Comparison of ENCODE assay signal across 25 mouse cellular contexts in genomic region chr1:166994266-166994665, GRCm38 (mm10). TPM values are rescaled to one million over a fixed set of nuclear protein-coding genes. Genes with fewer than 3 reads are reported as not detected.
DNase-seq lines count a peak whose midpoint lies in the region; ATAC-seq lines count a peak whose summit lies in the region.
"Had no signal": no experiment of that assay in that cellular context is flagged by ENCODE, and none has a peak within 500 bp of the region (broad histone marks: within the 10 kb centered on the region; RNA-seq: fewer than 3 reads in every experiment).

No protein-coding gene starts in this region.

- no peaks in the 10 kb centered on the region for H3K36me3 ChIP-seq in midbrain, embryonic 11.5 days (ENCODE audit: control insufficient read depth, insufficient read depth, low read length)
- H3K36me3 ChIP-seq in midbrain, embryonic 13.5 days, result no peaks in the 10 kb centered on the region
- H3K36me3 ChIP-seq: embryonic facial prominence, embryonic 12.5 days; embryonic facial prominence, embryonic 15.5 days; G1E; heart, embryonic 10.5 days; heart, embryonic 13.5 days; hindbrain, embryonic 12.5 days; hindbrain, embryonic 15.5 days had no signal

- H3K27me3 ChIP-seq in midbrain, embryonic 11.5 days (ENCODE audit: control insufficient read depth, insufficient read depth, low read length), result no peaks in the 10 kb centered on the region
- H3K27me3 ChIP-seq in midbrain, embryonic 13.5 days, result no peaks in the 10 kb centered on the region
- H3K27me3 ChIP-seq: embryonic facial prominence, embryonic 12.5 days; embryonic facial prominence, embryonic 15.5 days; hindbrain, embryonic 12.5 days; hindbrain, embryonic 15.5 days had no signal

- no peak for ATAC-seq in midbrain, embryonic 11.5 days (ENCODE audit: low FRiP score)
- ATAC-seq in midbrain, embryonic 13.5 days, result no peak
- ATAC-seq: forebrain, embryonic 14.5 days; forebrain, postnatal 0 days; intestine, postnatal 0 days had no signal

- peak; percentile 44 for DNase-seq in embryo, embryonic 11 days
- DNase-seq in embryo, embryonic 10 days (ENCODE audit: low spot score), result no peak
- peak; percentile 35 for DNase-seq in midbrain, embryonic 11.5 days (ENCODE audit: low spot score, missing footprints)
- peak; percentile 35 for DNase-seq in forelimb bud, embryonic 11.5 days (ENCODE audit: low read depth, low spot score)
- no peak for DNase-seq in retina, embryonic 14.5 days (ENCODE audit: low spot score)
- DNase-seq: adrenal gland, adult 2 months; adrenal gland, postnatal 14 days; B cell, adult 2 months; cerebellum, adult 11 months; cerebellum, adult 2 months; cerebellum, adult 9-11 months; cerebellum, postnatal 25 days; forebrain, postnatal 0 days; gastrocnemius, postnatal 25 days had no signal

- H3K27ac ChIP-seq in midbrain, embryonic 11.5 days (ENCODE audit: low read depth, low read length), result no peak overlapping the region
- H3K27ac ChIP-seq in midbrain, embryonic 13.5 days, result no peak overlapping the region
- H3K27ac ChIP-seq: embryonic facial prominence, embryonic 12.5 days; embryonic facial prominence, embryonic 15.5 days; heart, adult 2 months; heart, embryonic 10.5 days; heart, embryonic 13.5 days; hindbrain, embryonic 12.5 days; hindbrain, embryonic 15.5 days had no signal

- H3K4me2 ChIP-seq in midbrain, embryonic 11.5 days, result no peak overlapping the region
- no peak overlapping the region for H3K4me2 ChIP-seq in midbrain, embryonic 13.5 days (replicated peaks)
- H3K4me2 ChIP-seq: embryonic facial prominence, embryonic 12.5 days; embryonic facial prominence, embryonic 15.5 days; heart, embryonic 13.5 days; hindbrain, embryonic 12.5 days; hindbrain, embryonic 15.5 days had no signal

- H3K4me1 ChIP-seq in midbrain, embryonic 11.5 days (ENCODE audit: control insufficient read depth, insufficient read depth, low read length), result no peaks in the 10 kb centered on the region
- H3K4me1 ChIP-seq in midbrain, embryonic 13.5 days (replicated peaks), result no peaks in the 10 kb centered on the region
- H3K4me1 ChIP-seq: embryonic facial prominence, embryonic 12.5 days; embryonic facial prominence, embryonic 15.5 days; hindbrain, embryonic 12.5 days; hindbrain, embryonic 15.5 days had no signal

- WGBS in midbrain, embryonic 11.5 days, result 74% methylated on average over 5 of the region's 5 CpGs
- 75% methylated on average over 5 of the region's 5 CpGs for WGBS in midbrain, embryonic 13.5 days

- H3K4me3 ChIP-seq in midbrain, embryonic 11.5 days (ENCODE audit: low read depth, low read length), result no peak overlapping the region
- no peak overlapping the region for H3K4me3 ChIP-seq in midbrain, embryonic 13.5 days (replicated peaks)
- H3K4me3 ChIP-seq: embryonic facial prominence, embryonic 12.5 days; embryonic facial prominence, embryonic 15.5 days; heart, adult 2 months; heart, embryonic 10.5 days; heart, embryonic 13.5 days; hindbrain, embryonic 12.5 days; hindbrain, embryonic 15.5 days had no signal

- no peak overlapping the region for H3K9ac ChIP-seq in midbrain, embryonic 11.5 days (ENCODE audit: low read length)
- H3K9ac ChIP-seq in midbrain, embryonic 13.5 days (replicated peaks), result no peak overlapping the region
- H3K9ac ChIP-seq: embryonic facial prominence, embryonic 12.5 days; embryonic facial prominence, embryonic 15.5 days; forebrain, postnatal 0 days; heart, embryonic 13.5 days; hindbrain, embryonic 12.5 days; hindbrain, embryonic 15.5 days had no signal

- no peaks in the 10 kb centered on the region for H3K9me3 ChIP-seq in midbrain, embryonic 11.5 days (ENCODE audit: control insufficient read depth, low read length)
- no peaks in the 10 kb centered on the region for H3K9me3 ChIP-seq in midbrain, embryonic 13.5 days
- H3K9me3 ChIP-seq: embryonic facial prominence, embryonic 12.5 days; embryonic facial prominence, embryonic 15.5 days; heart, embryonic 10.5 days; heart, embryonic 13.5 days; hindbrain, embryonic 12.5 days; hindbrain, embryonic 15.5 days had no signal

RNA-seq across cellular contexts. Expression of gene Fam78b, which starts 7.0 kb away (rescaled TPM):
- 6.7 and 7.1 TPM in 2 replicates for polyA plus RNA-seq in midbrain, embryonic 11.5 days (2014; fragmentation: Nextera tagmentation; extraction: Ambion mirVana)
- 8.2 and 9.1 TPM in 2 replicates for polyA plus RNA-seq in midbrain, embryonic 13.5 days (2015; fragmentation: Nextera tagmentation; extraction: Ambion mirVana)
- polyA plus RNA-seq: G1E had no signal

Comparison
In these comparisons a context has a peak if more than half of its experiments do, and no peak if none do; other contexts are left out.
1. DNase-seq: peak in embryo, embryonic 11 days (single experiment), midbrain, embryonic 11.5 days (single experiment) and forelimb bud, embryonic 11.5 days (single experiment); none in embryo, embryonic 10 days (single experiment) and retina, embryonic 14.5 days (single experiment).